Mouse (Mus musculus): ENCODE measurements around the gene Olfr1369-ps1.

GRCm38 (mm10) chr13:21155888-21156287, 44.6 kb downstream of the Olfr1369-ps1 start:
- no peak for TF ChIP-seq POLR2A (IDR thresholded peaks at IDR 0.05; ENCODE audit: borderline replicate concordance, low read depth, low read length)
- TF ChIP-seq CTCF (IDR thresholded peaks at IDR 0.05; ENCODE audit: low read depth, low read length): no peak
